7 mouse cellular contexts compared by ENCODE assay signal in genomic region chr11:29692683-29693272, GRCm38 (mm10). TPM values are rescaled to one million over a fixed set of nuclear protein-coding genes. Genes with fewer than 3 reads are reported as not detected.
DNase-seq lines count a peak whose midpoint lies in the region; ATAC-seq and TF ChIP-seq lines count a peak whose summit lies in the region.

Rtn4 (plus strand) TSS chr11:29692947.

- peaks cover 16% of the 10 kb centered on the region for H3K4me1 ChIP-seq in embryonic facial prominence, embryonic 10.5 days
- H3K4me1 ChIP-seq in intestine, postnatal 0 days (replicated peaks; ENCODE audit: control insufficient read depth, insufficient read depth, low read length), result no peaks in the 10 kb centered on the region; the same call in 1 of the 2 replicates
- peaks cover 13% of the 10 kb centered on the region; the same call in 1 of the 2 replicates for H3K4me1 ChIP-seq in midbrain, embryonic 12.5 days
- H3K4me1 ChIP-seq in small intestine, adult 2 months (ENCODE audit: control insufficient read depth, insufficient read depth, insufficient read length, low read length), result no peaks in the 10 kb centered on the region

- peak within 1 kb of the TSS; percentile 99 for H3K4me3 ChIP-seq in embryonic facial prominence, embryonic 10.5 days
- peak within 1 kb of the TSS; percentile 96 for H3K4me3 ChIP-seq in intestine, postnatal 0 days (ENCODE audit: low read depth, low read length)
- peak within 1 kb of the TSS; percentile 99 for H3K4me3 ChIP-seq in midbrain, embryonic 12.5 days
- peak within 1 kb of the TSS; percentile 87 for H3K4me3 ChIP-seq in small intestine, adult 2 months (ENCODE audit: low read depth, low read length)

- H3K9me3 ChIP-seq in embryonic facial prominence, embryonic 10.5 days, result no peaks in the 10 kb centered on the region
- no peaks in the 10 kb centered on the region for H3K9me3 ChIP-seq in intestine, postnatal 0 days (ENCODE audit: control insufficient read depth)
- no peaks in the 10 kb centered on the region for H3K9me3 ChIP-seq in midbrain, embryonic 12.5 days

- TF ChIP-seq CTCF in intestine, postnatal 0 days (IDR thresholded peaks at IDR 0.05; ENCODE audit: low read depth), result no peak
- TF ChIP-seq CTCF in small intestine, adult 2 months (IDR thresholded peaks at IDR 0.05; ENCODE audit: extremely low read depth, insufficient read length, insufficient replicate concordance, low read depth, low read length), result no peak

- peak within 1 kb of the TSS; percentile 99 for H3K27ac ChIP-seq in embryonic facial prominence, embryonic 10.5 days (replicated peaks)
- H3K27ac ChIP-seq in intestine, postnatal 0 days (ENCODE audit: low read depth, low read length), result peak within 1 kb of the TSS; percentile 93
- peak within 1 kb of the TSS; percentile 99 for H3K27ac ChIP-seq in midbrain, embryonic 12.5 days (replicated peaks)
- peak within 1 kb of the TSS; percentile 78 for H3K27ac ChIP-seq in small intestine, adult 2 months (ENCODE audit: insufficient read depth, low read depth, low read length)

- under 1% methylated on average over 43 of the region's 43 CpGs for WGBS in embryonic facial prominence, embryonic 10.5 days
- WGBS in intestine, postnatal 0 days, result under 1% methylated on average over 43 of the region's 43 CpGs
- under 1% methylated on average over 42 of the region's 43 CpGs for WGBS in midbrain, embryonic 12.5 days
- under 1% methylated on average over 43 of the region's 43 CpGs for WGBS in small intestine, adult 2 months

- peak; percentile 98 for DNase-seq in adrenal gland, postnatal 10 days
- DNase-seq in embryonic facial prominence, embryonic 10.5 days (ENCODE audit: low spot score), result peak; percentile 97
- DNase-seq in gonadal fat pad, adult 2 months (ENCODE audit: low read depth), result peak; percentile 90
- peak; percentile 98 for DNase-seq in left cerebral cortex, postnatal 4 days

- ATAC-seq in intestine, postnatal 0 days, result peak; percentile 99
- peak; percentile 96 for ATAC-seq in midbrain, embryonic 12.5 days (ENCODE audit: low FRiP score, low read depth)

- no peaks in the 10 kb centered on the region for H3K27me3 ChIP-seq in embryonic facial prominence, embryonic 10.5 days (replicated peaks; ENCODE audit: low read depth, poor library complexity, severe bottlenecking)
- no peaks in the 10 kb centered on the region for H3K27me3 ChIP-seq in intestine, postnatal 0 days (replicated peaks; ENCODE audit: control insufficient read depth, insufficient read depth, low read length)
- H3K27me3 ChIP-seq in midbrain, embryonic 12.5 days, result no peaks in the 10 kb centered on the region
- no peaks in the 10 kb centered on the region for H3K27me3 ChIP-seq in small intestine, adult 2 months (ENCODE audit: control insufficient read depth, insufficient read depth, low read length)

- intact Hi-C loops in left cerebral cortex, postnatal 4 days (cut with DNase I), result loop anchor here (5.0 kb wide), 1 partner anchor 145 kb away; the partner anchor contains the start of genes Clhc1 and Rps27a

- TF ChIP-seq POLR2A in small intestine, adult 2 months (IDR thresholded peaks at IDR 0.05; ENCODE audit: low read depth, low read length), result peak; percentile 90

- peak within 1 kb of the TSS; percentile 65 for H3K4me2 ChIP-seq in intestine, postnatal 0 days (replicated peaks; ENCODE audit: low read depth)
- H3K4me2 ChIP-seq in midbrain, embryonic 12.5 days (replicated peaks), result peak within 1 kb of the TSS; percentile 59

- H3K9ac ChIP-seq in intestine, postnatal 0 days (ENCODE audit: low read depth, low read length), result peak within 1 kb of the TSS; percentile 91
- H3K9ac ChIP-seq in midbrain, embryonic 12.5 days (replicated peaks), result peak within 1 kb of the TSS; percentile 98

- peaks cover 20% of the 10 kb centered on the region for H3K36me3 ChIP-seq in embryonic facial prominence, embryonic 10.5 days (replicated peaks)
- H3K36me3 ChIP-seq in intestine, postnatal 0 days (ENCODE audit: control insufficient read depth, insufficient read depth), result no peaks in the 10 kb centered on the region
- no peaks in the 10 kb centered on the region for H3K36me3 ChIP-seq in midbrain, embryonic 12.5 days
- H3K36me3 ChIP-seq in small intestine, adult 2 months (ENCODE audit: control insufficient read depth, insufficient read depth, low read length), result no peaks in the 10 kb centered on the region

RNA-seq across cellular contexts. Expression of gene Rtn4, which starts in this region (rescaled TPM):
- 100 to 1,000 TPM; 297 to 308 TPM for total RNA-seq in adrenal gland, postnatal 10 days (2021)
- 59.5 and 63.3 TPM in 2 replicates for polyA plus RNA-seq in embryonic facial prominence, embryonic 10.5 days (2016; fragmentation: Nextera tagmentation; extraction: Ambion mirVana)
- polyA plus RNA-seq in gonadal fat pad, adult 2 months (2012; rRNA removed), result 90.4 and 110 TPM in 2 replicates
- 99.9 and 102 TPM in 2 replicates for polyA plus RNA-seq in intestine, postnatal 0 days (2015; fragmentation: Nextera tagmentation; extraction: Ambion mirVana)
- total RNA-seq in left cerebral cortex, postnatal 4 days (2021), result 100 to 1,000 TPM; 607 to 620 TPM
- 98.1 and 115 TPM in 2 replicates for polyA plus RNA-seq in midbrain, embryonic 12.5 days (2016; fragmentation: Nextera tagmentation; extraction: Ambion mirVana)
- 27.5 and 48.0 TPM in 2 replicates for polyA plus RNA-seq in small intestine, adult 2 months (2012; rRNA removed)

Comparison
In these comparisons a context has a peak if more than half of its experiments do, and no peak if none do; other contexts are left out.
1. Peak in every context shown above with its lines: DNase-seq, ATAC-seq, H3K4me3 ChIP-seq and H3K27ac ChIP-seq.